Mouse (Mus musculus) heart, postnatal 36 days (tissue): Measurements from ENCODE around the gene Fam222a. TPM values are rescaled to one million over a fixed set of nuclear protein-coding genes. Genes with fewer than 3 reads are reported as not detected.

Experiments
- DNase-seq, 2 experiments: peaks; one replicate each; pipeline ENCODE4 v3.0.0; 2021 to 2022
- intact Hi-C: fragments of 180-260 bp; cut with DNase I; formaldehyde crosslinking; loops from one replicate; pipeline ENCODE4 v1.15.1; 2025
- total RNA-seq, 2 experiments: library from RNA; stranded (reverse); gene quantifications; 2 replicates each; pipeline ENCODE4 v1.2.3; 2021

The Fam222a gene
- total RNA-seq, 2 experiments from 2014 or later = 1.6 to 1.9 TPM

GRCm38 (mm10) chr5:114647211-114647974 lies 79.6 kb downstream of the Fam222a start:
- intact Hi-C loops = no loop called here

GRCm38 (mm10) chr5:114648728-114649311 lies 81.0 kb downstream of the Fam222a start:
- DNase-seq = no peak
- intact Hi-C loops = no loop called here

More at GRCm38 (mm10) chr5:114647211-114647974, 79.6 kb downstream of the Fam222a start:
- peak; percentile 31 to 42 for DNase-seq

- intact Hi-C loops = no loop called here
- DNase-seq = no peak
Observed at GRCm38 (mm10) chr5:114651002-114651401, 83.2 kb downstream of the Fam222a start.

DNA sequence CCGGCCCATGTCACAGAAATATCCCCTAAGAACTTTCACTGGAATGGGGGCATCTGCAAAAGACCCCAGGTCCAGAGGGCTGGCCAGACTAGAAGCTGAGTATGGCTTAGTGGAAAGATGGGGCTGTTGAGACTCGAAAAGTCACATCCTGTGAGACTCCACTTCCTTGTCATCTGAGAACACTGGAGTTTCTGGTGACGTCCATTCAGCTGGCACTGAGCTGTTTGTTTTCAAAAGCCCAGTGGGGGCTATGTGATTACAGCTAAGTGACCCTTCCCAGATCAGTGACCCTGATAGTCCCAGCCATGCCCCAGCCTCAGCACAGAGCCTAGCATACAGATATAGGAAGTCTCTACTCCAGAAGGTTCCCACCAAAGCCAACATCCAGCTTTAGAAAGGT lies 83.6 kb downstream of the Fam222a start:
- no peak for DNase-seq
- intact Hi-C loops = no loop called here

DNA sequence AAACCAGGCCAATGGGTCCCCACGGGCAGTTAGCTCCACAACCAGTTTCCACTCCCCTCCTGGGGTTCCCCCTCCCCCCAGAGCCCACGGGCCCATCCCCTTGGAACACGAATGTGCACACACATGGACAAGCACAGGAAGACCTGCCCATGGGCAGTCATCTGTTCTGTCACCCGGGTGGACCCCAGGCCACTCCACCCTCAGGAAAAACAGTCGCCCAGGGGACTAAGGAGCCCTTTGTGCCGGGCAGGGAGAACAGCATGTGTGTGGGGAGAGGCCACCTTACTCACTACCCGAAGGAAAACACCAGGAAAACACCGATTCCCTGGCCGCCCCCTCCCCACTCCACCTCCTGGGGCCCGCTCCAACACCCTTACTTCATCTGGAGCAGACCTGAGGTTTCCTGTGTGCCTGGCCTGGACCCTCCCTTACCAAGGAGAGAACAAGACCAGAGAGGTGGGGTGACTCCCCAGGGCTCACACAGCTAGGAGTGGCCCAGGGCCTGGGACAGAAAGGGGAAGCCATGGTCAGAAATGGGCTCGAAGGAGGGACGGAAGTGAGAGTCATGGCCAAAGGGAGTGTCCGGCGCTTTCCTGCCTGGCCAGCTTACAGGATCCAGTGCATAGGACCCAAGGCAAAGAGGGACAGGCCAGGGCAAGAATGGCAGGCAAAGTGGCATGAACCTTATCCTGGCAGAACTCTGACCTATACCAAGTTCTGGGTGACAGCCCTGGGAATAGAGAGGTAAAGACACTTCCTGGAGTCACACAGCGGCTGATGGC lies 86.0 kb downstream of the Fam222a start:
- intact Hi-C loops = no loop called here

GRCm38 (mm10) chr5:114655721-114656120 lies 87.9 kb downstream of the Fam222a start:
- no peak for DNase-seq
- intact Hi-C loops = no loop called here

More for the DNA sequence above, 86.0 kb downstream of the Fam222a start:
- DNase-seq = peak; percentile 50 to 68

DNA sequence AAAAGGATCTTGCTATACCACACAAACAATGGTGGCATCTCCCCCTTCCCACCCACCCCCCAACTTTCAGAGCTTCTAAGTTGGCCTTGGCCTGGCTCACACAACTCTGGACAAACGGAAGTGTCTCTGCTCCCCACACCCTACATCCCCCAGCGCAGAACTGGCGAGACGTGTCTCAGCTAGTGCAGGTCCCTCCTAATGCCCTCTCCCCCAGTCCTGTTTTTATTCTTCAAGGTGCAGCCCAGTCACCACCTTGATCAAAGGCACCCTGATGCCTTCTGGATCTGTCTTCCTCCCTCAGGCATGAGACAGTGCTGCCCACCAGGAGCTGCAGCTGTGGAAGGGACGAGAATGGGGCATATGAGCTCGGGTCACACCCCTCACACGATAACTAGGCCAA lies 88.5 kb downstream of the Fam222a start:
- intact Hi-C loops = no loop called here

DNA sequence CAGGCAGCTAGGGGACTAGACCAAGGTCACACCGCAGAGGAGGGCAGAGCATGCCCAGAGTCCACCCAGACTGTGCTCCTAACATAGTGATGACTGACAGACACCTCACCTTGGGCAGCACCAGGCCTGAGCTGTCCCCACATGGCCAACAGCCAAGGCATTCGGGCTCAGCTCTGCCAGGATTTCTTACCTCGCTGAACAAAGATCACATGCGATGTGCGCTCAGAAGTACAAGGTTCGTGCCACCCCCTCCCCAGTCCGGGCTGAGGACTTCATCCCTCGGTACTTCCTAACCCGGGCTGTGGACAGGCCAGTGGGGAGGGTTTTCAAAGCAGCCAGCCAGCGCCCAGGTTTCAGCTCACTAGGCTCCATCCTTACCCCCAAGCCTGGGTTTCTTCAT lies 89.6 kb downstream of the Fam222a start:
- intact Hi-C loops = no loop called here
- DNase-seq = no peak

More for the DNA sequence above, 88.5 kb downstream of the Fam222a start:
- DNase-seq = no peak

DNA sequence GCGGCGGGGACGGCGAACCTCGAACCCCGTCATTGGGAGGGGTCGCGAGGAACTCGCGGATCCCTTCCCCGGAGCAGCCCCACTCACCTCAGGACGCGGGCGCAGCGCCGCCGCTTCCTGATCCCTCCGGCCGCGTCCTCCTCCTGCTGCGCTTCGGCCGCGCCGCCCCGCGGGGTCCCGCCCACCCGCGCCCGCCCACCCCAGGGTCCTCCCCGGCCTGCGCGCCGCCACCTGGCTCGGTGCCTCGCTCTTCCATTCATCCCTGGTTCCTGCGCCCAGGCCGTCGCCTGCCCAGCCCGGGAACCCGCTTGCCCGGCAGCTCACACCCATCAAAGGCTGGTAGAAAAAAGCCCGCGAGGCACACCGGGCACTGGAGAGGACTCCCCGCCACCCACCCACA lies 90.4 kb downstream of the Fam222a start, which contains the start of gene Trpv4:
Gene Trpv4, minus strand, starts transcription at position 167 of the 400 bp plus-strand sequence.
- intact Hi-C loops = no loop called here
- DNase-seq = peak; percentile 30 to 45

DNA sequence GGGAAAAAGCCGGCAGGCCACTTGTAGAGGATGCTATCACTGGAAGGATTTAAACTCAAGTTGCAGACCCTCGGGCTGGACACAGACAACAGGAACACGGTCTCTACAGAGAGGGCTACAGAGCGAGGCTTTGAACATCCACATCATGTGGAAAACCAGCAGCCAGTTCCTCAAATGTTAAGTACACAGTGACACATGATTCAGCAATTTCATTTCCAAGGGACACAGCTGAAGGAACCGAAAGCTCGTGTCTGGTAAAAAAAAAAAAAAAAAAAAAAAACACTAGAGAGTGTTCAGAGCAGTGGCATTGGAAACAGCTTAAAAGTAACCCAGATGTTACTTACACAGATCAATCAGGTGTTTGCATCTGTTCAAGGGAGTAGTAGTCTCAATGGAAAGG lies 93.2 kb downstream of the Fam222a start:
- no peak for DNase-seq
- intact Hi-C loops = no loop called here

Other genes starting within 250 kb of the Fam222a start
- 10 to 100 TPM; 49.4 to 51.4 TPM for gene Kctd10, start 187.5 kb upstream of the Fam222a start, total RNA-seq
- 10 to 100 TPM; 82.8 to 96.4 TPM for gene Ube3b, start 187.4 kb upstream of the Fam222a start, total RNA-seq
- gene Mmab, start 124.0 kb upstream of the Fam222a start, total RNA-seq = 10 to 100 TPM; 16.2 to 18.3 TPM
- gene Mvk, start 123.7 kb upstream of the Fam222a start, total RNA-seq = 10 to 100 TPM in 1 of 2 experiments, 1 to 10 TPM in 1; 9.3 to 12.2 TPM
- gene Trpv4, start 90.4 kb downstream of the Fam222a start, total RNA-seq = 1 to 10 TPM; 2.6 to 7.0 TPM
- 10 to 100 TPM; 16.0 to 17.2 TPM for gene Gltp, start 123.0 kb downstream of the Fam222a start, total RNA-seq
- 1 to 10 TPM; 3.7 to 5.4 TPM for gene Tchp, start 139.7 kb downstream of the Fam222a start, total RNA-seq
- 10 to 100 TPM; 30.9 to 42.3 TPM for gene Ankrd13a, start 206.7 kb downstream of the Fam222a start, total RNA-seq
- 10 to 100 TPM; 28.7 to 32.0 TPM for gene Git2, start 207.5 kb downstream of the Fam222a start, total RNA-seq